Mouse (Mus musculus) left cerebral cortex, adult 11 months (tissue): Measurements from ENCODE around the gene Zfp775.

Source experiments
- DNase-seq: peaks from one replicate; pipeline ENCODE4 v3.0.0; 2022; ENCODE audit warnings: low spot score

The Zfp775 gene

GRCm38 (mm10) chr6:48601271-48602079, at the start of gene Zfp775:
TSS of gene Zfp775 (plus strand) at chr6:48602063.
- DNase-seq, result peak; percentile 94

GRCm38 (mm10) chr6:48552918-48553317, 48.9 kb upstream of the Zfp775 start:
- DNase-seq, result no peak

GRCm38 (mm10) chr6:48553819-48554218, 48.0 kb upstream of the Zfp775 start:
- DNase-seq, result no peak

GRCm38 (mm10) chr6:48554280-48555103, 47.4 kb upstream of the Zfp775 start, which contains the start of gene Lrrc61:
TSS of gene Lrrc61 (plus strand) at chr6:48554796.
- peak; percentile 95 for DNase-seq

GRCm38 (mm10) chr6:48555104-48555890, 46.6 kb upstream of the Zfp775 start:
- DNase-seq, result peak; percentile 71

GRCm38 (mm10) chr6:48555956-48556355, 45.9 kb upstream of the Zfp775 start:
- DNase-seq, result no peak

- no peak for DNase-seq
Observed at GRCm38 (mm10) chr6:48565693-48566310, 36.1 kb upstream of the Zfp775 start.

GRCm38 (mm10) chr6:48566312-48566711, 35.6 kb upstream of the Zfp775 start:
- no peak for DNase-seq

- no peak for DNase-seq
Observed at GRCm38 (mm10) chr6:48568036-48568984, 33.6 kb upstream of the Zfp775 start.

- DNase-seq, result no peak
Observed at GRCm38 (mm10) chr6:48569065-48569807, 32.6 kb upstream of the Zfp775 start.

- no peak for DNase-seq
Observed at GRCm38 (mm10) chr6:48572014-48572413, 29.8 kb upstream of the Zfp775 start.

- no peak for DNase-seq
Observed at GRCm38 (mm10) chr6:48572572-48573061, 29.2 kb upstream of the Zfp775 start, which contains the start of gene Rarres2. TSS of gene Rarres2 (minus strand) at chr6:48572789.

- DNase-seq, result no peak
Observed at GRCm38 (mm10) chr6:48573280-48573679, 28.6 kb upstream of the Zfp775 start.

GRCm38 (mm10) chr6:48573981-48574380, 27.9 kb upstream of the Zfp775 start:
- DNase-seq, result no peak

GRCm38 (mm10) chr6:48578736-48579135, 23.1 kb upstream of the Zfp775 start:
- DNase-seq, result no peak

- DNase-seq, result no peak
Observed at GRCm38 (mm10) chr6:48579215-48579648, 22.6 kb upstream of the Zfp775 start.

- no peak for DNase-seq
Observed at GRCm38 (mm10) chr6:48581257-48581656, 20.6 kb upstream of the Zfp775 start.

- DNase-seq, result no peak
Observed at GRCm38 (mm10) chr6:48582037-48582436, 19.8 kb upstream of the Zfp775 start.

GRCm38 (mm10) chr6:48589194-48589750, 12.6 kb upstream of the Zfp775 start, which contains the start of gene Gm45021:
TSS of gene Gm45021 (plus strand) at chr6:48589610.
- DNase-seq, result no peak
